Mouse (Mus musculus) E14TG2a.4 (cell line): ENCODE data around the gene Naa50.

Source experiments
- CTCF ChIP-seq: conservative IDR thresholded peaks from 2 replicates; pipeline ENCODE4 v1.5.1; 2014; ENCODE audit warnings: low read length
- NANOG ChIP-seq: IDR thresholded peaks from 2 replicates; pipeline ENCODE4 v1.6.1; 2014; ENCODE audit warnings: borderline replicate concordance, low read length, mixed read lengths

GRCm38 (mm10) chr16:44188766-44189165 is 49.1 kb downstream of the Naa50 start:
- TF ChIP-seq NANOG (no peak), CTCF (peak; percentile 43)
